Mouse (Mus musculus) lung, embryonic 15.5 days (tissue): ENCODE measurements at regions not wholly inside any gene's neighbourhood (a gene's known extent, or its start where the extent isn't known, plus 50 kb on each side); places are given as distances from the start of the nearest gene placed in this dataset.

ENCODE experiments used
- ATAC-seq: fragments of 200-750 bp; cut with Nextera tagmentation; 2 replicates; pipeline ENCODE4 v1.8.0; 2017; ENCODE audit warnings: moderate number of reproducible peaks, borderline replicate concordance; ENCODE audit not compliant: low FRiP score, low TSS enrichment; ENCODE audit errors: extremely low read depth
- H3K27ac ChIP-seq: fragments of 300-500 bp; sonication (generic); 2 replicates; pipeline ENCODE4 v1.5.1; 2015; ENCODE audit warnings: moderate library complexity, mild to moderate bottlenecking, inconsistent platforms
- H3K27me3 ChIP-seq: fragments of 300-500 bp; sonication (generic); 2 replicates; pipeline ENCODE4 v1.6.1; 2015; ENCODE audit warnings: inconsistent platforms
- H3K36me3 ChIP-seq: fragments of 300-500 bp; sonication (generic); 2 replicates; pipeline ENCODE4 v1.6.1; 2015; ENCODE audit warnings: inconsistent platforms
- H3K4me1 ChIP-seq: fragments of 300-500 bp; sonication (generic); 2 replicates; pipeline ENCODE4 v1.6.1; 2015; ENCODE audit warnings: inconsistent platforms
- H3K4me2 ChIP-seq: fragments of 300-500 bp; sonication (generic); 2 replicates; pipeline ENCODE4 v1.6.1; 2015; ENCODE audit warnings: inconsistent platforms, mild to moderate bottlenecking, moderate library complexity
- H3K4me3 ChIP-seq: fragments of 300-500 bp; sonication (generic); 2 replicates; pipeline ENCODE4 v1.5.1; 2015; ENCODE audit warnings: mild to moderate bottlenecking, inconsistent platforms
- H3K9ac ChIP-seq: fragments of 300-500 bp; sonication (generic); 2 replicates; pipeline ENCODE4 v1.6.1; 2015; ENCODE audit warnings: inconsistent platforms
- H3K9me3 ChIP-seq: fragments of 300-500 bp; sonication (generic); 2 replicates; pipeline ENCODE4 v1.6.1; 2016; ENCODE audit warnings: inconsistent platforms
- WGBS: fragments of 180-500 bp; shearing (Covaris S2); methylation state at CpG from one replicate; pipeline ENCODE4 v1.1.7; 2015; 5-methylcytosine and 5-hydroxymethylcytosine counted together

DNA sequence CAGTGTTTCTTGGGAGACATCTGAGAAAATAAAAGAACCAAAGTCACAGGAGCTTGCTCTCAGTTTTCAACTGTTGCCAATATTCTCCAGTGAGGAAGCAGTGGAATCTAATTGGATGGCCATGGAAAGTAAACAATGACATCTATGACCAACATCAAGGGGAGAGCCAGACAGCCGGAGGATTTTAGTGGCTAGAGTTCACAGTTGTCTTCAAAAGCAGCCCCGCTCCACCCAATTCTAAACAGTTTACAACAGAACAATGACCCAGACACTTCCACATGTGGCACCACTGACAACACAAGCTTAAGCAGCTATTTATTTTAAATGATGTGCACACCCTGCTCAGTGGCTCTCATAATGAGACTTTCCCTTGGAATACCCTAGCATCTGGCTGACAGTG is 317.5 kb upstream of the Isx start:
- Histone ChIP-seq H3K4me2 (no peak overlapping the region), H3K27me3 (no peaks in the 10 kb centered on the region), H3K9ac (no peak overlapping the region), H3K4me3 (no peak overlapping the region), H3K9me3 (no peaks in the 10 kb centered on the region), H3K27ac (no peak overlapping the region), H3K4me1 (no peaks in the 10 kb centered on the region), H3K36me3 (no peaks in the 10 kb centered on the region)
- 49% methylated on average over 2 of the region's 2 CpGs for WGBS
- peak; percentile 64; the same call in 1 of the 2 replicates for ATAC-seq

DNA sequence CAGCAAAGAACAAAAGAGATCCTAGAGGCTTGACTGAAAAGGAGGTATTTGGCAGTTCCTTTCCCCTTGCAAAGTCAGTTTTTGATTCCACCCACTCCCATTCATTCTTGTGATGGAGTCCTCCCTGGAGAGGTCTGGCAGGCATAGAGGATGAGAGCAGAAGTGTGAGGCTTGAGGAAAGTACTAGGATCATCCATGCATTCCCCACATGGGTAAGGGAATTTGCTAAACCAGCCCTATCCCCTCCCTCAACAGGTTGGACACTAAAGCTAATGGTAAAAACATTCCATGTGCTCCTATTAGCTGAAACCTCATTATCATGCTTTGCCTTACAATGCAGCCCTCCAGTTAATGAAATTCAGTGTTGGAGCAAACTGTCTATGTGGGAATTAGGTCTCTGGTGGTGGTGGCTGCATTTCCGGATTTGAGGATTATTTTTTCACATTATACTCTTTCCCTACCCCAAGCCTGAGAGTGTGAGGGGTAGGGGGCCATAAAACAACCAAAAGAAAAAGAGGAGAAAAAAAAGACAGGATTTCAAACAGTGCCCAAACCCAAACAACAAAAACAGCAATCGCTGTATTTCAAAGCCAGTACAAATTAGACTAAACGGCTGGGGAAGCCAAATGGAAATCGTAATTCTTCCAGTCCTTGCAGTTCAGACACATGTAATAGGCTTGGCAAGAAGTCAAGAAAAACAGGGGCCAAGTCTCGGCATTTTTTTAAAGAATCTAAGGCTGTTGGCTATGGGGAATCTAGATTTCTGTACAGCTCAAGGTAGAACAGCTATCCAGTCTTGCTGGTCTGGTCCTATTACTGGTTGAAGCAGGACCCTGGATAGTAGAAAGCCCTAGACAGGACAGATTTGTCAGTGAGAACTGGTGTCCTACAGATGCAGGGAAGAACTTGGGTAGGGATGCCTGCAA is 315.2 kb upstream of the Isx start:
- Histone ChIP-seq H3K27me3 (no peaks in the 10 kb centered on the region), H3K9me3 (no peaks in the 10 kb centered on the region), H3K27ac (no peak overlapping the region), H3K4me3 (no peak overlapping the region), H3K4me1 (no peaks in the 10 kb centered on the region), H3K4me2 (no peak overlapping the region), H3K9ac (no peak overlapping the region), H3K36me3 (no peaks in the 10 kb centered on the region)
- ATAC-seq: peak; percentile 35; the same call in 1 of the 2 replicates
- 43% methylated on average over 5 of the region's 5 CpGs for WGBS

DNA sequence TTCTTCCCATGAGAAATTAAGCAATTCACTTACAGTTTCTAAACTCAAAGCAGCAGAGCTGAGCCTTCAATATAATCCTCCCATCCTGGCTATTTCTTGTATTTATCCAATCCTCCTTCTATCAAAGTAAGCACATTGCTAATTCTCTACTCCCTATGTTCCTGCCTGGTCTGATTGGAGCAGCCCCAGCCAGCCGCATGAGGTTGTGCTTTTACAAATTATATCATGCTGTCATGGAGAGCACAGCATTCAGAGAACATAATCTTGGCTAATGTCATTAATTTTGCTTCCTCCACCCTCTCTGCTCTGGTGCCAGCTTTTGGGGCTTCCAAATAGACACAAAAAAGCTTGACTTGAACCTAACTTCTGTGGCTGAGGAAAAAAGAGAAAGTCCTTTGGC is 311.9 kb upstream of the Isx start:
- Histone ChIP-seq H3K27me3 (no peaks in the 10 kb centered on the region), H3K9ac (no peak overlapping the region), H3K27ac (no peak overlapping the region), H3K4me3 (no peak overlapping the region), H3K9me3 (no peaks in the 10 kb centered on the region), H3K36me3 (no peaks in the 10 kb centered on the region), H3K4me2 (no peak overlapping the region), H3K4me1 (no peaks in the 10 kb centered on the region)
- 60% methylated on average over 1 of the region's 1 CpGs for WGBS
- ATAC-seq: no peak
